Mouse (Mus musculus) cerebellum, postnatal 4 days (tissue): Measurements from ENCODE around the gene Osgin1.

Experiments used
- DNase-seq, 2 experiments: peaks; one replicate each; pipeline ENCODE4 v3.0.0; 2022; ENCODE audit warnings: low spot score in 2 of 2, mixed read lengths in 1 of 2

Gene Osgin1

GRCm38 (mm10) chr8:119442970-119443369 lies 9.0 kb downstream of the Osgin1 start:
- DNase-seq, result no peak

DNA sequence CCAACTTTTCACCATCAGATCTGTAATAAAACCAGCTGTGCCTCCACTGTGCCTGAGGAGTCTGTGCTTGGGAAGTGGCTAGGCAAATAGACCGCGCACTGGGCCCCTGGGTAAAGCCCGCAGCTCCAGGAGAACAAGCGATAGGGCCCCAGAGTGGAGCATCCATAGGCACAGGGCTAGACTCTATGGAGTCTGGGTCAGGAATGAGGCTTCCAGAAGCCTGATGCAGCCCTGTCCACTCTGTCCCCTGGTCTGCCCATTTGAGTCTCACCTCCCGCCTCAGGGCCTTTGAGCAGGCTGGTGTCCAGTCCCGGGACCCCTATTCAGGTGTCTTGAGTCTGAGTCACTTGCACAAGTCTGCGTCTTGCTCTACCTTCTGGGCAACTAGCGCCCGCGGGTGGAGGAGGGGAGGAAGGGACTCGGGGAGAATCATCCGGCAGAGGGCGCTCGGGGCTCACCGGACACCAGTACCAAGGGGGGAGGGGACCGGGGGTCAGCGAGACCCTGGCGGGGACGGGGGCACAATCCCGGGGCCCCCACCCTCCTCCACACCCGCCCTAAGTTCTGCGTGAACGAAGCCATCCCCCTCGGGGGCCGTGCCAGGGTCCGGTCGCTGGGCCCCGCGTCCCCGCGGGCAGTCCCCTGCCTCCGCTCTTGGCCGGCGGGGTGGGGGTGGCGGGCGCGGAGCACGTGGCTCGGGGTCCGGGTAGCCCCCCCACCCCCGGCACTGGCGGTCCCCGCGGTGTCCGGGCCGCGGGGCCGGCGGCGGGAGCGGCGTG lies 12.5 kb downstream of the Osgin1 start, which contains the start of gene Necab2:
Gene Necab2, plus strand, starts transcription at position 509 of the 779 bp plus-strand sequence.
- DNase-seq, result peak; percentile 95 to 96

DNA sequence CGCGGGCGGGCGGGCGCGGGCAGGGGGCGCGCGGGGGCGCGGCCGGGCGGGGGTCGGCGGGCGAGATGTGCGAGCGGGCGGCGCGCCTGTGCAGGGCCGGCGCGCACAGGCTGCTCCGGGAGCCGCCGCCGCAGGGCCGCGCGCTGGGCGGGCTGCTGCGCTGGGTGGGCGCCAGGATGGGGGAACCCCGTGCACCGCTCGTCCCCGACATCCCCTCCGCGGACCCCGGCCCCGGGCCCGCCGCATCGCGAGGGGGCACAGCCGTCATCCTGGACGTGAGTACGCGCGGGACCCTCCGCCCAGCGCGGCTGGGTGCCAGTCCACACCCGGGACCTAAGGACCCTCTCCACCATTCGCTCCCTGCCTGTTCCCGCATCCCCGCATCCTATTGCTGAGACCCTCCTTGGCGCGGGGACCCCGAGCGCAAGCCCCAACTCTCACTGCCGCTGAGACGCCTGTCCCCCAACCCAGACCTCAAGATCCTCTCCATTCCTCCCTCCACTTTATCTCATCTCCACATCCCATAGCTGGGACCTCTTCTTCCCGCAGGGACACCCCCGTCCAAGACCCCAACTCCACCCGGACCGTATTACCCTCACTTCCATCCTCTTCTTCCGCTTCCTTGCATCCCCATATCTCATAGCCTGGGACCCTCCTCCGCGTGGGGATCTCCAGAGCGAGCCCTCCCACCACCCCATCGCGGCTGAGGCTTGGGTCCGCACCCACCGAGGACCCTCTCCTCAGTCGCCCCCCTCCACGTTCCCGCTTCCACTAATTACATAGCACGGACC lies 13.3 kb downstream of the Osgin1 start:
- DNase-seq, result peak in 1 of 2 experiments; percentile 37

DNA sequence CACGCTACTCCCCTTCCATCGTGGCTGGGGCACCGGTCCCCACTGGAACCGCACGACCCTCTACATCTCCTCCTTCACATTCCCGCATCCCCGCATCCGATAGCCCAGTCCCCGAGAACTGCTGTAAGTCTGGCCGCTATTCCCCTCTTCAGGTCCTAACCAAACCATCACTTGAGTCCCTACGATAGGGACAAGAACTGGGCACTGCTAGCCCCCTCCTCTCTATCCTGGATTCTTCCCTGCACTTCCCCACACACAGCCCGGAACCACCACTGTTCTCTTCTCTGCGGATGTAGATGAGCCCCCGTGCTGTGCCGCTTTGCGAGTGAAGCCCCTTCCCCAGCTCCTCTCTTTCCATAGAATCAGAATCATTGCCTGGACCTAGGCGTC lies 13.9 kb downstream of the Osgin1 start:
- DNase-seq, result no peak

GRCm38 (mm10) chr8:119449627-119450026 lies 15.7 kb downstream of the Osgin1 start:
- DNase-seq, result no peak

DNA sequence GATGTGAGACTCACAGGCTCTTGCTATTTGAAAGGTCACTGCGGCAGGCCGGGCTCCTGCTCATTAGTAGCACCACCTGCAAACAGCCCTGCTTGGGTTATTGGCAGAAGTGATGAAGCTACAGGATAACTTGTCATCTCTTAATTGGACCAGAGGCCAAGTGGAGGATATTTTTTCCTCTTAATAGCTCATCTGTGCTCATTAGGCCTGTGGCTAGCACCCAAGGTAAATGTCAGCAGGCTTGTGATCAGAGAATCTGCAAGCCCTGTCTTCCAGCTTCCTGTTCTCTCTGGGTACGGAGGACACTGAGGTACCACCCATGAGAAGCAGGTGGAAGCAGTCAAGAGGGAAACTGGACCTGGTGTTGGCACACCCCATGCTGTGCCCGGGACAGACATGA lies 17.2 kb downstream of the Osgin1 start:
- DNase-seq, result no peak

- DNase-seq, result no peak
These were observed 19.0 kb downstream of the Osgin1 start for GRCm38 (mm10) chr8:119452919-119453318.

DNA sequence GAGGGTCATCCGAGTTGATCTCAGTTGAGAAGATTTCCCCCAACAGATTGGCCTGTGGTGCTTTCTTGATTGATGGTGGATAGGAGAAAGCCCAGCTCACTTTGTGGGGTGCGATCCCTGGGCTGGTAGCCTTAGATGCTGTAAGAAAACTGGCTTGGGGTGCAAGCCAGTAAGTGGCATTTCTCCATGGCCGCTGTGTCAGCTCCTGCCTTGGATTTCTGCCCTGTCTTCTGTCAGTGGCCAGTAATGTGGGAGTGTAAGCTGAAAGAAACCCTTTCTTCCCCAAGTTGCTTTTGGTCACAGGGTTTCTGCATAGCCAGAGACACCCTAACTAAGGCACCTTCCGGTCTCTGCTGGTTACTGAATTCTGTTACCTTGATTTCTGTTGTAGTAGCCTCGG lies 22.1 kb downstream of the Osgin1 start:
- no peak for DNase-seq

GRCm38 (mm10) chr8:119459724-119460123 lies 25.8 kb downstream of the Osgin1 start:
- no peak for DNase-seq

DNA sequence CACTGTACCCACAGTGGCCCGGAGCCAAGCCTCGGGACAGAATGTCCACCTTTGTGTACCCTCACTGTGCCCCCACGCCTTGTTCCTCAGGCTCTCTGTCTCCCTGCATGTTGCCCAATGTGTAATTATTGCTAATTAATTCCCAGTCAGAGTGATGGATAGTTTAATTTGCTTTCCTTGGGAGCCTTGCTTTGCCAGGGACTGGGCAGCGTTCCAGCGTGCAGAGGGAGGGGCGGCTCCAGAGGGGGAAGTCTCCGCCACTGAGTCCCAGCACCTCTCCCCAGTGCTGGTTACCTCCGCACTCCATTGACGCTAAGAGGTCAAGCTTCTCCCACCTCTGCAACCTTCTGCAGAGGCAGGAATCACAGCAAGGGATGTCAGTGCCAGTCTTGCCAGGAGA lies 27.4 kb downstream of the Osgin1 start:
- DNase-seq, result peak in 1 of 2 experiments; percentile 33

DNA sequence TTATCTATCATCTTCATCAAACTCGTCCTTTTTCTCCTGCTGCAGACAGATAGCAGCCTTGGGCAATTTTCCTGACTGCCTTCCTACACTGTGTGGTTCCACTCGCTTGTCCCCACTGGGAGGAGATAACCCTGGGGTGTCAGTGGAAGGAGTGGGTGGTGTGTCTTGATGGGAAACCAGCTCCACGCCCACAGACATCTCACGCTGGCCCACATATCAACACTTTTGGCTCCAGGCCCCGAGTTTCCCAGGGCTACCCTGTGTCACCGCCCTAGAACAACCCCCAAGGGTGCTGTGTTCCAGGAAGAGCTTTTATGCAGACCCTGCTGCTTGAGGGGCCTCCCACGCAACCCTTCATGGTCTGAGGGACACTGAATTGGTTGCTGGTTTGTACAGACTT lies 29.8 kb downstream of the Osgin1 start:
- DNase-seq, result no peak

GRCm38 (mm10) chr8:119466105-119466504 lies 32.2 kb downstream of the Osgin1 start:
- DNase-seq, result peak in 1 of 2 experiments; percentile 32

DNA sequence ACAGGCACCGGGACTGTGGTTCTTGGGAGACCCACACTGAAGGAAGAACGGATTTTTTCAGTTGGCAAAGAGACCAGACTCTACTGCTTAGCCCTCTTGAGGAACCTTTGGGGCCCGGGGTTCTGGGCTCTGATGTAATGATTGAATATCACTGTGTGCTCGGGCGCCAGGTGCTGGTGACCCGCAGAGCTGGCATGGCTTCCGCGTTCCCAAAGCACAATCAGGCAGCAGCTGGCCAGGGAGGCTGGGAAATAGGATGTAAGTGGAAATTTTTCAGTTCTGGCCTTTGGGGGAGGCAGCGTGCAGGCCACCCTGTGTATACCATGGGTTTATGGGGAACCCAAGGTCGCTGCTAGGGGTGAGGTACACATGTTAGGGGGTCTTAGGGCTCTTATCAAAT lies 32.9 kb downstream of the Osgin1 start:
- no peak for DNase-seq

DNA sequence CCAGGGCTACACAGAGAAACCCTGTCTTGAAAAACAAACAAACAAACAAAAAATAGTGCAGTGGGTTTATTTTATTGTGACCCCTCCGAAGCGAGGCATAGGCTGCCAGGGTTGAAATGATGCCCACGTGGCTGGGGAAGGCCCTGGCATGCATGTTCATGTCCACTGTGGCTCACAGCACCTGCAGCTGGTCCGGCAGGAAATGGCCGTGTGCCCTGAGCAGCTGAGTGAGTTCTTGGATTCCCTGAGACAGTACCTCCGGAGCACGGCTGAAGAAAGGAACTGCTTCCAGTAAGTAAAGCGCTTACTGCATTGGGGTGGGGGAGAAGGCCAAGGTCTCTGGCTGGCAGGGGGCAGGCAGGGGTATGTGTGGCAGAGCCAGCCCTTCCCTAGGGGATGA lies 34.2 kb downstream of the Osgin1 start:
- no peak for DNase-seq

GRCm38 (mm10) chr8:119478684-119479083 lies 44.8 kb downstream of the Osgin1 start:
- no peak for DNase-seq

DNA sequence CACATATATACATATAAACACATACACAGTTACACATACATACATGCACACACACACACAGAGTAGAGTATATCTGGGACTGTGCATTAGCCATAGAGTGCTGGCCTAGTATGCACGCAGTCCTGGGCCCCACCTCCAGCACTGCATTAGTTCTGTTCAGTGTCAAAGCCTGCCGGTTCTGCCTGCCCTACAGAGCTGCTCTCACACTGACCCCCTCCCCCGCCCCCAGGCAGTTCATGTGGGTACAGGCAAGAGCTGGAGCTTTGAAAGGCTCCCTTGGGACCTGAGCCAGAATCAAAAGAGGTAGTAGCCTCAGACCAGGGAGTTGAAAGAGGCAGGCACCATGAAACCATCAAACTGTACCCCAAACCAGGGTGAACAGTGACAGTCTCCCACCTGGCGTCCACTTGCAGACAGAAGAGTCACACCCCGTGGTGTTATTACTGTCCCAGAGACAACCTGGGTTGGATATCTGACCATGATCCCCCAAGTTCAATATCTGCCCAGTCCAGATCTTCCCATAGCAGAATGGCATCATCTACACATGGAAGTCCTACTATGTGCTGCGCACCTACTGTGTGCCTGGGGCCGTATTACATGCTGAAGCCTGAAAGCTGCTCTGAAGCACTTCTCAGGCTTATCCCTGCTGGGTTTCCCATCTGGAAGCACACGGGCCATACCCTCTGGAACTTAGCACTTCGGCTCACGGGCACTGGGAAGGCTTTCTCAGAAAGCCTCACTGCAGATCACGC lies 50.4 kb downstream of the Osgin1 start:
- DNase-seq, result no peak

- DNase-seq, result no peak
These were observed 53.2 kb downstream of the Osgin1 start for GRCm38 (mm10) chr8:119487093-119487492.
